Mouse (Mus musculus): ENCODE data around the gene Tspan15. TPM values are rescaled to one million over a fixed set of nuclear protein-coding genes. Genes with fewer than 3 reads are reported as not detected.

Tspan15 gene
- total RNA-seq, 2 experiments from 2014 or later = 7.3 to 8.2 TPM

DNA sequence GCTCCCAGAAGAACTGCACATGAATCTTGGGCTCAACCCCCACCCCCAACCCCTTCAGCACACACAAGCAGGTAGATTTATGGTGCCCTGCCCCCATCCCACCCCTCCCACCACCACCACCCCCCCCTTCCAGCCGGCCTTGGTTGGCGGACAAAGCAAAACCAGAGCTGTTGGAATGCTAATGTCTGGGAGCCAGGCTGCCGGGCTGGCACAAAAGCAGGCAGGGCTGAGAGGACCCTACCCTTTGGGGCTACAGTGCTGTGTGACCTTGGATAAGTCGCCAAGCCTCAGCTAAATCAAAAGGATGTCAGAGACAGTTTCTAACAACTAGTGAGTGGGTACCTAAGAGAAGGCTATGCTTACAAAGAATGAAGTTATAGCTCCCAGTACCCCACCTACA, 93.9 kb downstream of the Tspan15 start:
- intact Hi-C loops (cut with DNase I) = no loop called here
- no peak for DNase-seq

DNA sequence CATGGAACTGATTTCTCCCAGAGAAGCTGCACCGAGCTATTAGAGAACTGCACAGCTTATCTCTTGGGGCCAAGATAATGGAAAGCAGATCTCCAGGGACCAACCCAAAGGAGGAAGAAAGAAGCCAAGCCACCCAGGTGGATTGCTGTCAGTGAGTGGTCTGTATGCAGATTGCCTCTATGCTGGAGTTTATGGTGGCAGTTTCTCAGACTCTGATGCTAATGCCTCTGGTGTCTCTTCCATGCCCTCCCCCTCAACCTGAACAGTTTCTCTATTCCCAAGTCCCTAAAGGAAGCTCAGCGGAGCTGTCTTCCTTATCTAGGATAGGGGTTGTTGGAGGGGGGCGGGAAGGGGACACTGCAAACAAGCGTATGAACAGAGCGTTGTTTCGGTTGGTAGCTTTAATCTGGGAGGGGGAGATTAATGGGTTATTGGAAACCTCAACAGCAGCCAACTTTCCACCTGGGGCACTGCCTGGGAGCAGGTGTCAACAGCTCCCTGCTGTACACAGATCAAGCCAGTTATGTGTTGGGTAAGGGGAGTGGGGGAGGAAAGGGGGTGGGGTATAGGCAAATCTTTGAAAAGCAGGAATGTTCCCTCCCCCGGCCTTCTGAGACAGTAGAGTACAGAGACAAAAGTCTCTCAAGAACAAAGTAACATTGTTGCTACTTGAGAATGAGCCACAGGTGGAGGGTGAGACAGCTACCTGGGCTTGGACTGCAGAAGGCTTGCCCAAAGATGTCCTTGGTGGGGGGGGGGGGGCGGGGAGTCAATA, 95.2 kb downstream of the Tspan15 start:
- intact Hi-C loops (cut with DNase I) = no loop called here
- no peak for DNase-seq

Small RNAs within 50 kb of the gene (microRNA-seq; reads per million reads assigned to microRNA genes)
- gene Mir7662 (ENCODE audit: borderline number of aligned reads in 2 of 2) = 0.67 to 2.2 reads per million in 2 experiments

Other genes starting within 250 kb of the Tspan15 start
- gene Neurog3, start 98.2 kb downstream of the Tspan15 start, total RNA-seq (2021) = not detected
- 1 to 10 TPM; 1.7 to 2.6 TPM for gene Fam241b, start 87.3 kb downstream of the Tspan15 start, total RNA-seq (2021)
- gene Tacr2, start 21.2 kb upstream of the Tspan15 start, total RNA-seq (2021) = not detected
- 100 to 1,000 TPM in 1 of 2 experiments, 10 to 100 TPM in 1; 99.7 to 113 TPM for gene Hk1, start 148.7 kb upstream of the Tspan15 start, total RNA-seq (2021)
- gene Hkdc1, start 191.2 kb upstream of the Tspan15 start, total RNA-seq (2021) = not detected
- gene 4930507D05Rik, start 218.2 kb upstream of the Tspan15 start, total RNA-seq (2021) = under 1 TPM in 1 of 2 experiments, not detected in 1; 0.58 TPM
- gene Supv3l1, start 218.5 kb upstream of the Tspan15 start, total RNA-seq (2021) = 10 to 100 TPM; 34.8 to 35.7 TPM